Mouse (Mus musculus) cerebellum, adult 11-12 months (tissue): ENCODE measurements around the gene Aff1.

ENCODE experiments used
- DNase-seq: peaks from one replicate; pipeline ENCODE4 v3.0.0; 2022

Gene Aff1

DNA sequence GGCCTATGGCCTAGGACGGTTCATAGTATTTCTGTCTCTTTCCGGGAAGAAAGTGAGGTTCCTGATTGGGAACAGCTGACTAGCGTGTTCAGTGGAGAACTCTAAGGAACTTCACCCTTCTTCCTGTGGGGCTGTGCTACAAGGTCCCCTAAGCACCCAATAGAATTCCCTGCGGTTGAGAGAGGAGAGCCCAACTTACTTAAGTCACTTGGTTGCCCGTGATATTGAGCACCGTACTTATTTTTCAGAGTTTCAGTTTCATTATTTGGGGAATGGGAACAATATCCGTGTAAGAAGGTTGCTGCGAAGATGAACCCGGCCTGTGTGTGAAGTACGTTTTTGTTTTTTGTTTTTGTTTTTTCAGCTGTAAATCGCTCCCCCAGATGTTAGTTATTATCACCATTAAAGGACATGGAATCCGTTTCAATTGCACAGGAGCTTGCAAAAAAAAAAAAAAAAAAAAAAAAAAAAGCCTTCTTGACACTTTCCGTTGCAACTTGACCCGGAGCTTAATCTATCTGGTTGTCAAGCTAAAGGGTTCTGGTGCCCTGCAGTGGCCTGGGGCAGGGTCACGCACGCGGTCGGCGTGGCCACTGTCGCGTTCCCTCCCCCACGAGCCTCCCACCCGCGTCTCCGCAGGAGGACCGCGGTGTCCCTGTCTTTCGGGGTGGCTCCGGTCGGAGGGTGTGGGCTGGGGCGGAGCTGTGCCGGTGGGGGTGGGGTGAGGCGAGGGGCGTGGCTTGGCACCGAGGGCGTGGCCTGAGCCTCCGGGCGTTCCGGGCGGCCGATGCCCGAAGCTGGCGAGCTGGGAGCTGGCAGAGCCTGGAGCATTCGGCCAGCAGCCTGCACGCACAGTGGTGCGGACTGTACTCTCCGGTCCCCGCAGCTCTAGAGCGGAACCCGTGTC lies at the start of gene Aff1:
TSS of gene Aff1 (plus strand) at position 751 of the 907 bp plus-strand sequence.
- DNase-seq = peak; percentile 39

DNA sequence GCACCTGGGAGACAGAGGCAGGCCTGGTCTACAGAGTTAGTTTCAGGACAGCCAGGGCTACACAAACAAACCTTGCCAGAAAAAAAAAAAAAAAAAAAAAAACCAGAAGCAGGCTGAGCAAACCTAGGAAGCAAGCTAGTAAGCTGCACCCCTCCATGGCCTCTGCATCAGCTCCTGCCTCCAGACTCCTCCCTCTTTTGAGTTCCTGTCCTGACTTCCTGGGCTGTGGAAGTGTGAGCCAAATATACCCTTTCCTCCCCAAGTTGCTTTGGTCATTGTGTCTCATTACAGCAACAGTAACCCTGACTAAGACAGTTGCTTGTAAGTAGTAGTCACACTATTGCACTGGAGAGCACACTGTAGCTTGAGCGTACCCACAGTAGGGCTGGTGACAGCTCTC lies 48.0 kb upstream of the Aff1 start:
- no peak for DNase-seq

DNA sequence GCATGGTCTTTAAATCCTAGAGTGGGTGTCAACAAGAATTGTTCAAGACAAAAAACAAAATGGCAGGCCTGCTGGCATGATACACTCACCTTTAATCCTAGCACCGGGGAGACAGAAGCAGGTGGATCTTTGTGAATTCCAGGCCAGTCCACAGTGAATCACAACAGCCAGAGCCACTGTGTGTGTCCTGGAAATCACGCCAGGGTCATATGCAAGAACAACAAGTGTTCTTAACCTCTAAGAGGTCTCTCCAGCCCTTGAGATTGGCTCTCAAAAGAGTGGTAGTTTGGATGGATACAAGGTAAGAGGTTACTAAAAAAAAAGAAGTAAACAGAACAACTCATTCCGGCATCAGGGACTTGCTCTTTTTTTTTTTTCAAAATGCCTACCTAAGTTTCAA lies 44.9 kb upstream of the Aff1 start:
- DNase-seq = no peak

DNA sequence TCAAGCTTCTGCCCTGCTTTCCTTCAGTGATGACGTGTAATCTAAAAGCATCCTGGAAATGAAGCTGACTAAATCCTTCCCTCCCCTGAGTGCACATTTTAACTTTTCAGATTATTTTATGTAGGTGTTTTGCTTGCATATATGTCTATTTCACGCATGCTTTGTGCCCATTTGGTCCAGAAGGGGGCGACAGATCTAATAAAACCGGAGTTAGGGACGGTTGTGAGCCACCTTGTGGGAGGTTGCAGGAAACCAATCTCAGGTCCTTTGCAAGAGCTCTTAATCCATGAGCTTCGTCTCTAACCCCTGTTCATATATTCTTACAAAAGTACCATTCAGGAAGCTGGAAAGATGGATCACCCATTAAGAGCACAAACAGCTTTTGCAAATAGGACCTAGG lies 37.9 kb upstream of the Aff1 start:
- no peak for DNase-seq

DNA sequence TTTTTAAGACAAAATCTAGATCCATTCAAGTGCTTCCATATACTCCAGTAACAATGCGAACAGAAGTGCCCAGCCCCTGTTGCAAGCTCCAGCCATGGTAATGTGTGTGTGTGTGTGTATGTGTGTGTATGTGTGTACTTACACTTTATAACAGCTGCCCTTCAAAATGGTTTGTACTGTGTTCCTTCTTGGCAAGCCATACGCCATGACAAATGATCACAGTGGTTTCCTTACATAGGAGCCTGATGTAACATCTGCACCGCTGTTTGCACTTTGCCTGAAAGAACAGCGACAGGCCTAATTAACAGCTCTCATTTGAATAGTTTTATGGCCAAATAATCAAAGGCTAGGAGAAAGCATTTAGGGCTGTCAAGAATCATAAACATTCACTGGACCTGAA lies 37.4 kb upstream of the Aff1 start:
- DNase-seq = no peak

DNA sequence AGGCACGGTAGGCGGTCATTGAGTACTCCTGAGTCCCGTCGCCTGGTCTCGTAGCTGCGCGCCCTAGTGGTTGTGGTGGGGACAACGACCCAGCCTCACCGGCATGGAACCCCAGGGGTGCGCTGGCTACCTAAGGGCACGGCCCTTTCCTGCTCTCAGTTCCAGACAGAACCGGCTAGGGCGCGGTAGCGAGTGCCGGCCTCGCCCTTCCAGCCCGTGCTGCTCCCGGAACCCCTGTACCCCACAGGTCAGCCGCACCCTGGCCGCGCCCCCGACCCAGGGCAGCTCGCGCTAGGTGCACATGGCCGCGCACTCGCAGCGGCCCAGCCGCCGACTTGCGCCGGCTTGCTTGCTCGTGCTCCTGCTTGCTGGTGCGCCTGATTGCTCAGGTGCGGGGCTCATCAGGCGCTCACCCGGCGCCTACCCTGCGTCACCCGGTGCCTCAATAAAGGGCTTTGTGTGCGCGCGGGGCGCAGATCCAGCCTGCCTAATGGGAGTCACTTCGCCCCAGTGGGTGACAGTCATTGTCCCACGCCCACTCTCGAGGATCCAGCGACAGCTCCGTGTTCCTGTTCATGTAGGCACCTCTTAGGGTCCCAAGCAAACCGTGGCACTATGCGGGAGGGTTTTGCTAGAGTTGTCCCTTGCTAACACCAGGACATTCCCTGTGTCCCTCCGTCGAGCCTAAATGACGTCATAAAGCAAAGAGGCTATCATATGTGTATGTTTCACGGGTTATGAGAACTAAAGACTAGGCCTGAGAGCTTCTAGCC lies 36.6 kb upstream of the Aff1 start, which contains the start of gene 1700016H13Rik:
TSS of gene 1700016H13Rik (minus strand) at position 665 of the 773 bp plus-strand sequence.
- peak; percentile 14 for DNase-seq

DNA sequence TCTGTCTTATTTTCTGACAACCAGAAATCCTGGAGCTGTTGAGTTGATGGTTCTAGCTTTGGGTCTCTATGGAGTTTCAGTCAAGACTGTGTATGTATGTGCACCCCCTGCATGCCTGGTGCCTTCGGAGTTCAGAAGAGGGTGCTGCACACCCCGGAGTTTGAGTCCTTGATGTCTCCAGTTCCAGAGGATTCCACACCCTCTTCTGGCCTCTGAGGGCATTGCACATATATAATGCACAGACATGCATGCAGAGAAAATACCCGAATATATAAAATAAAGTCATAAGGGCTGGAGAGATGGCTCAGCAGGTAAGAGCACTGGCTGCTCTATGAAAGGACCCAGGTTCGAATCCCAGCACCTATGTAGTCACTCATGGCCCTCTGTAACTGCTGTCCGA lies 33.3 kb upstream of the Aff1 start:
- DNase-seq = no peak

DNA sequence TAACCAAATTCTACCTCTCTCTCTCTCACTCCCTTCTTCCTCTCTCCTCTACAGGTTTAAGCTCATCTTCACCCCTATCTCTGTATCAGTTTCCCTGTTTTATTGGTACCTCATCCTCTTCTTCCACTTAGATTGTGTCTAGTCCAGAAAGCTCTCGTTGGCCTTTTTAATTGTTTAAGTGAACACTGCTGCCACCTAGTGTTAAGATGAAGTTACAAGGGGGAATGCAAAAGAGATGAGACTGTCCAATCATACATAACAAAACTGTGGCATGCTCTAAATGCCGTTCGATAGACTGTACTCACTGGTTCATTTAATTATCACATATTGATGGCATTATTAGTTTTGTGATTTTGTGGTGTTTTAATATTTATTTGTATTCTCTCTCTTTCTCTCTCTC lies 32.6 kb upstream of the Aff1 start:
- no peak for DNase-seq

DNA sequence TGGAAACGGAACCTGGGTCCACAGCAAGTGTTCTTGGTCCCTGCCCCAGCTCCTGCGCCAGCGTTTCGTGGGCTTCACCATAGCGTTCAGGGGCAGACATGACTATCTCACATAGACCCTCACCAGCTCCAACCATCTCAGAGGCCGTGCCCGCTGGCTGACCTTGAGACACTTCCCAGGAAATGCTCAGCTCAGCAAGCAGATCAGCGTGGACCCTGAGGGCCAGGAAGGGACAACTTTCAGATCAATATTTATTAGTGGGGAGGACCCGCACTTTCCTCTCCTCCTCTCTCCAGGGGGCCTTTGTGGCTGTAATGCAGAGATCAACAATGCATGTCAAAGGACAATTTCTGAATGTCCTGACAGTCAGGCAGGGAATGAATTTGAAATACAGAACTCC lies 27.2 kb upstream of the Aff1 start:
- DNase-seq = no peak

DNA sequence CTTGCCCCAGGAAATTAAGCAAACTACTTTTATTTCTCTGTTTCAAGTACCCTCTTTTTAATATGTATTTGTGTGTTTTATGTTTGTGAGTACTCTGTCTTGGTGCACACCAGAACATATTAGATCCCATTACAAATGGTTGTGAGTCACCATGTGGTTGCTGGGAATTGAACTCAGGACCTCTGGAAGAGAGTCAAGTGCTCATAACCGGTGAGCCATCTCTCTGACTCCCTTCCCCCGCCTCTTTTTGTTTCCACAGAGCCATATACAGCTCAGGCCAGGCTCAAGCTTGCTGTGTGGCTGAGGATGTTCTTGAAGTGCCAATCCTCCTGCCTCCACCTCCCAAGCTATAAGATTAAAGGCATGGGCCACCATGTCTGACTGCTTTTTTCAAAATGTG lies 26.3 kb upstream of the Aff1 start:
- DNase-seq = no peak

DNA sequence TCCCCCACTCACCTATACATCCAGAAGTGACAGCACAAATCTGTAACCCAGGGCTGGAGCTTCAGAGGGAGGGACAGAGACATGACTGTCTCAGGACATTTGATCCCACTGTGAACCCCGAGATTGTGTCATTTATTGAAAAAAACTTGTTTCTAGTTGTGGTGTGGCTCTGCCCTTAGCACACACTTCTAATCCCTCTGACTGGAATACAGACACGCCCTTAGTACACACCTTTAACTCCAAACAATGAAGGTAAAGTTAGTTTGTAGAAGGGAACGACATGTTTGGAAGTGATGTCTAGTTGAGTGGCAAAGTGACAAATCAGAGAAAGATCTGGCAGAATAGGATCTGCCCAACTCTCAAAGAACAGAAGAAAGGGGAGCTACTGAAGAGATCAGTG lies 20.3 kb upstream of the Aff1 start:
- no peak for DNase-seq

DNA sequence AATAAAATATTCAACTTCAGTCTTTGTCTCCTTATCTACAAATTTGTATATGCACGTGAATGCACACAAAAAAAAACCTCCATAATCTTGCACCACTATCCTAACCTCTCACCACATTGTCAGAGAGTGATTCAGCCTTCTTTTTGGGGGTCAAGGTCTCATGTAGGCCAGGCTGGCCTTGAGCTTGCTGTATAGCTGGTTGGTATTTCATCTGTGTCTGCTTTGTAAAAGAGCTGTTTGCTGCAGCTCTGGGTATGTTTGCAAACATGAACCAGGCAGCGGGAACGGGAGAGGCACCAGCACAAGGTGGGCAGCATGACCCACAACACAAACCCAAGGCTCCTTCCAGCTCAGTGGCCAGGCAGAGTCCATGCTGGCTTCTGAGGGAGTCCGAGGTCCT lies 18.6 kb upstream of the Aff1 start:
- no peak for DNase-seq

DNA sequence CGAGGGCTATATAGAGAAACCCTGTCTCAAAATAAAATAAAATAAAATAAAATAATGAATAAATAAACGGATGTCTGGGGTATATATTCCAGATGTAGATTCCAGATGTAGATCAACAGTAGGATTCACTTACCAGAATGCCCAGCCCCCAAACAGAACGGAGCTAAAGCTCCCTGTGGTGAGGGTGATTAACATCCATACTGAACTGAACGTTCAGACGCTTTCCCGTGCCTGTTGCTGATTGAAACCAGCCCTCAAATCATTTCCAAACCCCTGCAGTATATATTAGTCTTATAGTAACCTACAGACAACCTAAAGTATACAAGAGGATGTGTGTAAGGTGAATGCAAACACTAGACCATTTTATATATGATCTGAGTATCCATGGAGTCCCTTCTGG lies 17.7 kb upstream of the Aff1 start:
- DNase-seq = no peak

DNA sequence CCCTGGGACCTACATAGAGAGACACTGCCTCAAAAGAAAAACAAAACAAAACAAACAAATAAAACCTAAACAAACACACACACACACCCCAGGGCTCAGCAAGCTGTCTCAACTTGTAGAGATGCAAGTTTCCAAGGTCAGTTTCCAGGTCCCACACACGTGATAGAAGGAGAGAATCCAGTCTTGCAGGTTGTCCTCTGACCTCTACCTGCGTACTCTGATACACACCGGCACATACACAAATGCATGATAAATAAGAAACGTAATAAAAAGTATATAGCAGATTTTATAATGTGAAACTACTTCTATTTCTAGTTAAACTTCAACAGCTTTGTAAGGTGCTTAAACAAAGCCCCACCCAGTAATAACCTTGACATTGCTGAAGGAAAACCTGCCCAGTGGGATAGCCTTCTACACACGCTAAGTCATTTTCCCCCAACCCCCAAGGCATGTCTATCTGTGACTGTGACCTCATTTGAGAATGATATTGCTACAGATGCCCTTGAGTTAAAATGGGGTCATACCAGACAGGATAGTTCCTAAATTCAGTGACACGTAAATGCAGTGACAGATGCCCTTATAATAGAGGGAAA lies 15.8 kb upstream of the Aff1 start:
- DNase-seq = no peak

DNA sequence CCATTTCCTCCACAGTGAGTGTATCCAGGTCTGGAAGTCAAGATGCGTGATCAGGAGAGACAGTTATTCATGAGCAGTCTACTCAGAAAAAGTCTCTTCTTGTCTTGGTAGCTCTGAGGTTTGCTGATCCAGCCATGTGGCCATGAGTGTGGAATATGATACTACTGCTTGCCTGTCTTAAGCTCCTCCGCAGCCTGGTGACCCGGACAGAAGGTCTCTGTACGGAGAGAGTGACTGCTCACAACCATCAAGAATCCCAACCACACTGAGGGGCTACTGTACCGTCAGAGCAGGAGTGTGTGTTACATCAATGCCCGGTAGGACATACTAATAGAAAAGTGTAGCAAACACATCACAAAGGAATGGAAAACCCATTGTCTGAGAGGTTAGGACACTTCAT lies 14.3 kb upstream of the Aff1 start:
- DNase-seq = no peak

DNA sequence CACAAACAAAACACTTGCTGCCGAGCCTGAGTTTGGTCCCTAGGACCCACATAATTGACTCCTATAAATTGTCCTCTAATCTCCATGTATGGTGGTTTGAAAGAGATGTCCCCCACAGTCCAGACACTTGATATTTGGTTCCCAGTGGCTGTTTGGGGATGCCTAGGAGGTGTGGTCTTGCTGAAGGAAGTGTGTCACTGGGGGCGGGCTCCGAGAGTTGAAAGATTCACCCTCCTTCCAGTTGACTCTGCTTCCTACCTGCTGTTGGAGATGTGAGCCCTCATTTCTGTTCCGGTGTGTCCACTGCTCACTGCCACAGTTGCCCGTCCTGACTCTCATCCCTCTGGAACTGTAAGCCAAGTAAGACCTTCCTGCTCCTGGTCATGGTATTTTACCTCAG lies 13.2 kb upstream of the Aff1 start:
- DNase-seq = no peak

DNA sequence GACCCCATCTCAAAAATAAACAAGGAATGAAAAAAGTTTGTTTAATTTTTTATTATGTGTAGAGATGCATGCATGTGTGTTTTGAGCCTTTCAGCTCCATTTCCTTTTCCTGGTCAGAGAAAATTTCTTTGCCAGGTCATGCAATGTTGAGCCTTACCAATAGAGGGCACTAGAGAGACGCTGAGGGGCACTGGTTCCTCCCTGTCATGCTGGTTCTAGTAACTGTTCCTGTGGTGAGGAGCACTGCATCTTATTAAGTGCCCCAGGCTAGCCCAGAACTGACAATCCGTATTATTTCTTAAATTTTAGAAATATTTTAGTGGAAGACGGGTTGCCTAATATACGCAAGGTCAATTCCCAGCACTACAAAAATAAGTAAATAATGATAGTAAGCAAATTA lies 11.8 kb upstream of the Aff1 start:
- peak; percentile 52 for DNase-seq

DNA sequence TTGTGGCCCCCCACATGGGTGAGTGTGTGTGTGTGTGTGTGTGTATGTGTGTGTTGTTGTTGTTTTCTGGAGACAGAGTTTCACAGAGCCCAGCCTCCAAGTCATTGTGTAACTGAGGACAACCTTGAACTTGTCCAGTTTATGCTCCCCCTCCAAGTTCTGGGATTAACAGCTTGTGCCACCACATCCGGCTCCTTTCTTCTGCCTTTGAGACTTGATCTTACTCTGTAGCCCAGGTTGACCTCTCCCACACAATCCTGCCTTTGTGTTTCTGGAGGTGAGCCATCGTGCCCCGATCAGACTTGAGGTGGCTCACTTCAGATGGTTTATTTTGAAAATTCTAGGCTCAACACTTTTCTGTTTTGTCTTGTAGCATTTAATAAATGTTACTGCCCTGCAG lies 10.3 kb upstream of the Aff1 start:
- DNase-seq = no peak

DNA sequence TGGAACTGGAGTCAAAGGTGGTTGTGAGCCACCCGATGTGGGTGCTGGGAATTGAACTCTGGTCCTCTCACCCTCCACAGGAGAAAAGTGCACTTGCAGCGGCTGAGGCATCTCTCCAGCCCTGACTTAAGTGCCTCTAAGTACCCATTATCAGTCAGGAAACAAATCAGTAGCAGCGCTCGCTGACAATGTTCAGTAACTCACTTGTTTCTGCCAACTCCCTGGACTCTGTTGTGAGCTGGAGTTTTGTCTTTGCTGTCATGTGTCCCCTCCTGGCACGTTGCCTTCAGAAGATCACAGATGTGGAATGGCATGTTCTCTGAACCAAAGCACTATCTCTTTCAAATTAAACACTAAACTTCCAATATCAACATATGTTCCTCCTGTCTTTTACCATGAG lies 2.5 kb upstream of the Aff1 start:
- DNase-seq = no peak

DNA sequence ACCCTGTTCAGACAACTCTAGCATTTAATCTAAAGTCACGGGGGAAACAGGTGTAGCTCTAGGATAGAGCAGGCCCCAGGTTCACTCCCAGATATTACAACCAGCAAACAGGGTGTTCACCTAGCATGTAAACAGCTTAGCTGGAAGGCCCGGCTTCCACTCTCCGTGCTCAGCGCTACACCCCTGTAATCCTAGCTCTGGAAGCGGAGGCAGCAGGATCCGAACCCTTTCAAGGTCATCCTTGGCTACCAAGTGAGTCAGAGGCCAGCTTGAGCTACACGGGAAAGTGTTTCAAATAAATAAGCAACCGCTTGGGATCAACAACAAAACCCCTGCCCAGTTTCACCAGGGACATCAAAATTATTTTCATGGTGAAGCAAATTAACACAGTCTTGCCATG lies 2.0 kb upstream of the Aff1 start:
- no peak for DNase-seq

DNA sequence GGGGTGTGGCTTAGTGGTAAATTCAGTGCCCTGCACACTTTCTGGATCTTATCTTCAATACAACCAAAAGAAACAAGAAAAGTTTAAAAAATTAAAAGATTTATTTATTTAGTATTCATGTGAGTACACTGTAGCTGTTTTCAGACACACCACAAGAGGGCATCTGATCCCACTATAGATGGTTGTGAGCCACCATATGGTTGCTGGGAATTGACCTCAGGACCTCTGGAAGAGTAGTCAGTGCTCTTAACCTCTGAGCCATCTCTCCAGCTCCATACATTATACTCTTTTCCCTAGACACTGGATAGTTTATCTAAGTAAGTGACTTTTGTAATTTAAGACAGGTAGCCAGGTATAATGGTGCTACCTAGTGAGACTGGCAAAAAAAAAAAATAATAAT lies 1.0 kb upstream of the Aff1 start:
- no peak for DNase-seq

DNA sequence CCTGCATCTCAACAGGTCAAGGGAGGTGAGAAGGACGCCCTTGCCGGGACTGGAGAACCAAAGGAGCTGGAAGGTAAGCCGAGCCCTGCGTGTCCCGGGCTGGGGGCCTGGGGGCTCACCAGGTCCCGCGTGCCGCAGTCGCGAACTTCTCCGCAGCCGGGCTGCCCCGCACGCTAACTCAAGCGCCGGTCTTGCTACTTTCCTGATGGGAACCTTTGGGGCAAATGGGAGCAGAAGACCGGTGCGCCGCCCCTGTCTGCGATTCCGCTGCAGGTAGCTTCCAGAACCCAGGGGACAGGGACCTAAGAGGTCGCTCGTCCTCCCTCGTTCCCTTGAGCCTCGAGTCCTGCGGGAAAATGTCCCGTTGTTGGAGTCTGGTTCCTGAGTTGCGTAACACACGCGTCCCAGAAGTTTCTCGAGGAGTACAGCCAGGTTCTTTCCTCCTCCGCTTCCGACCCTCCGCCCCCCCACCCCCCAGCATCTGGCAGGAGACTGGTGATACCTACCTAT lies 412 bp downstream of the Aff1 start:
- DNase-seq = no peak

DNA sequence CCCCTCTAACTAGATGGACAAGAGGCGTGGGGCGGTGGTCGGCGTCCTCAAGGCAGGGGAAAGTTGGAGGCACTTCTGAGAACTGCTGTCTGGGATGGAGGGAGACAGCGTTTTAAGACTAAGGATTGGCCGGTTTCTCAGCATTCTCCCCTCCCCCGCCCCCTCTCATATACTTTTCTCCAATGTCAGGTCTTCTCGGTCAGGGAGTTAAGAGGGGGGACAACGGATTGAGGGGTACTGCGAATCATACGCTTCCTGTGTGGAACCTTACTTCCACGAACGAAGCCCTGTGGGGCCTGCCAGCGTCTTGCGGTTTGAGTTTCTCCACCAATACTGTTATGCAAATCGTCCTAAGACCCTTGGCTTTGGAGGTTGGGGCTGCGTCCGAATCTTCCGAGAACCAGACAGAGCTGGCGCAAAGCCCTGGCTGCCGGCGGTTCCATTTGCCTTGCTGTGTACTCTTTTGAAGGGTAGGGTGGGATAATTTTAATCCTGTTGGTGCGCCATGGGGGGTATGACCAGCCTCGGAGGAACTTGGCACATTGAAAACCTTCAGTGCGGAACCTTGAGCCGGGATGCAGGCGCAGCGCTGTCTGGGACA lies 967 bp downstream of the Aff1 start:
- DNase-seq = peak; percentile 6
